Mouse (Mus musculus) embryonic fibroblast, embryonic 13.5 days (primary cell): ENCODE measurements around the gene Zfp853.

Experiments used
- CTCF ChIP-seq: IDR thresholded peaks from 2 replicates; pipeline ENCODE4 v1.5.1; 2011; ENCODE audit warnings: mild to moderate bottlenecking, control low read depth, low read length, moderate library complexity, borderline replicate concordance; ENCODE audit not compliant: insufficient read depth
- POLR2A ChIP-seq: IDR thresholded peaks from 2 replicates; pipeline ENCODE4 v1.6.1; 2011; ENCODE audit warnings: low read depth, mild to moderate bottlenecking, control low read depth, low read length, moderate library complexity

- TF ChIP-seq POLR2A (no peak), CTCF (peak; percentile 64; the same call in 1 of the 2 replicates)
Observed at GRCm38 (mm10) chr5:143299686-143300085, 6.3 kb upstream of the Zfp853 start.
